Mouse (Mus musculus) thymus, postnatal 36 days (tissue): ENCODE measurements around the gene Gm3839.
"Not testable (repeated sequence)": the region's sequence is repeated elsewhere in the genome, so short reads cannot be mapped to it uniquely, and the experiment has no call there.

Experiments
- DNase-seq, 2 experiments: peaks; one replicate each; pipeline ENCODE4 v3.0.0; 2022; ENCODE audit warnings: mixed read lengths in 2 of 2

Gene Gm3839

GRCm38 (mm10) chr14:11356626-11357025 is at the start of gene Gm3839:
Gm3839 (minus strand) TSS chr14:11356726.
- DNase-seq, result not testable (repeated sequence)

- no peak for DNase-seq
These were observed 49.1 kb upstream of the Gm3839 start for GRCm38 (mm10) chr14:11405661-11406060.

GRCm38 (mm10) chr14:11377846-11378245 is 21.3 kb upstream of the Gm3839 start:
- DNase-seq, result no peak

GRCm38 (mm10) chr14:11375225-11375624 is 18.7 kb upstream of the Gm3839 start:
- DNase-seq, result no peak

GRCm38 (mm10) chr14:11346086-11346485 is 10.4 kb downstream of the Gm3839 start:
- no peak for DNase-seq

- DNase-seq, result no peak
These were observed 26.5 kb downstream of the Gm3839 start for GRCm38 (mm10) chr14:11329993-11330392.

- DNase-seq, result no peak
These were observed 49.4 kb downstream of the Gm3839 start for GRCm38 (mm10) chr14:11307079-11307478.

GRCm38 (mm10) chr14:11287956-11288355 is 68.6 kb downstream of the Gm3839 start:
- not testable (repeated sequence) for DNase-seq

GRCm38 (mm10) chr14:11257161-11257705 is 99.3 kb downstream of the Gm3839 start:
- no peak for DNase-seq

- DNase-seq, result no peak
These were observed 108.5 kb downstream of the Gm3839 start for GRCm38 (mm10) chr14:11248053-11248452.

GRCm38 (mm10) chr14:11244546-11244945 is 112.0 kb downstream of the Gm3839 start:
- DNase-seq, result no peak

GRCm38 (mm10) chr14:11232086-11232485 is 124.4 kb downstream of the Gm3839 start:
- no peak for DNase-seq
